Mouse (Mus musculus) cerebellum, postnatal 10 days (tissue): Measurements from ENCODE around the gene Pdlim5.

Experiments used
- DNase-seq, 2 experiments: peaks; one replicate each; pipeline ENCODE4 v3.0.0; 2021; ENCODE audit warnings: mixed read lengths in 2 of 2

The Pdlim5 gene

GRCm38 (mm10) chr3:142394000-142394411, 1.5 kb downstream of the Pdlim5 start:
- DNase-seq: peak; percentile 11 to 17

- no peak for DNase-seq
Observed at GRCm38 (mm10) chr3:142391531-142391930, 4.0 kb downstream of the Pdlim5 start.

GRCm38 (mm10) chr3:142390288-142390687, 5.2 kb downstream of the Pdlim5 start:
- peak in 1 of 2 experiments; percentile 7 for DNase-seq

- no peak for DNase-seq
Observed at GRCm38 (mm10) chr3:142388189-142388588, 7.3 kb downstream of the Pdlim5 start.

DNA sequence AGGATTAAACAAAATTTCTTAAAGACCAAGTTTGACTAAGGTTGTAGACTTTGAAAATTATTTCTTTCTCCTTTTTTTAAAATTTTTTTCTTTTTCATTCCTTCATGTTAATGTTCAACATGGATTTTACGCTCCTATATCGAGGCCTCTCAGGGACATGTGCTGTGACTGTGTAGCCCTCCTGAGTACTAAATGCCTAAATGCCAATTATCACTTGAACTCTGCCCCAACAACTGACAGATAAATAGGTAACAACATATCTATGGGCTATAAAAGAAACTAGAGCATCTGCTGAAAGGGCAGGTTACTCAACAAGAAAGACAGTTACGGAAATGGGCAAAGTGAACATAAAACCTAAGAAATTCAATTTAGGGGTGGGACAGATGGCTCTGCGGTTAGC, 9.0 kb downstream of the Pdlim5 start:
- DNase-seq: no peak

DNA sequence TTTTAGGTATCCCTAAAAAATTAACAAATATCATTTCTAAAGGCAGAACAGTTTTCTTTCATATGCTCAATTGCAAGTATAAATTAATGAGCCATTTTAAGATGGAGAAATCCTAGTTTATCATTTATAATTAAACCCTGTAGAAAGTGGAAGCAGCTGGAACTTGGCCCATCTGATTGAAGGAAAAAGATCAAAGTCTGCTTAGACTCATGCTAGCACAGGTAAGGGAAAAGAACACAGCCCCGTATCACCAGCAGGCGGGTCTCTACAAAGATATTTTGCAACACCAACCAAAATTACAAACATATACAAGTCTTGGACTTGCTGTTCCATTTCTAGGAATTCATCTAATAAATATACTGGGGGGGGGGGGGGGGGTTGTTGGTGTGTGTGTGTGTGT, 9.8 kb downstream of the Pdlim5 start:
- DNase-seq: no peak

GRCm38 (mm10) chr3:142376638-142377037, 18.9 kb downstream of the Pdlim5 start:
- DNase-seq: no peak

DNA sequence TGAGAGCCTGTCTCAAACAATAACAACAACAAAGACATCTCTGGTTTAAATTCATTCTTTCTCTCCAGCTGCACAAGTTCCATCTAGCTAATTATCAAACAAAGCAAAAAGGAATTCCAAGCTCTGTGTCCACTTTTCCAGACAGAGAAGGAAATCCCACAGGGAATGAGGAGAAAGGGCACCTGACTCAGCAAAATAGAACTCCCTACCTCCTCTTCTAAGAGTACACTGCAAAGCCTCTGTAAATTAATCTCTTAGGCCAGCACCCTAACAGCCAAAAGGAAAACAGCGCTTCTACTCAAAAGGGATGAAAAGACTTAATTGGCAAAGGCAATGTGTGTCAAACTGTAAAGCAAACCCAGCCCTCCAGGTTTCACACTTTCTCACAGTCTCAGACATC, 20.4 kb downstream of the Pdlim5 start:
- no peak for DNase-seq

DNA sequence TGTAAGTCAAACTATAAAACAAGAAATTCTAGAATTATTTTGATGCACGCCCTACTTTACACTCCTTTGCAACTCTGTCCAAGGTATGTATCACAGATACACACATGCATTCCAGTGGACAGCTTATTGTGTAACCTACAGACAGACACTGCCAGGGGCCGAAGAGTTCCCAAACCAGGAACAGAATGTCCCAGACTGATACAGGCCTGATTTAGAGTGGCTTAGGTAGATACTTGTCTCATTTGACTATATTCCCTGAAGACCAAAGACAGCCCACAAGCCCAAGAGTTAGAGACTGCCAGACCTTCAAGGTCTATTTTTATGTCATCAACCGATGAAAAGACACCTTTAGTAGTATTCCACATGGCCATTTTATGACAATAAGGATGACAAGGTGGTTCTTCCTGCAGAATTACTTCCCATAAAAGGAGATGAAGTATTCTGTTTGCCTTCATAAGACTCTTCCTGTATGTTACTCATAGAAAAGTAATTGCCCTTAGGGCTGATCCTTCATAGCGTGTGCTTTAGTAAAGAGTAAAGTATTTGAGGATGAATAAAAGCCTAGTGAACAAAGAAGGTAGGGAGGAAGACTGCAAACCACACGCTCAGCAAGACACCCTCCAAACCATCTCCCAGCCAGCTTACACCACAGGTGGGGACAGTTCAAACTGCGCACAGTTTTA, 22.9 kb downstream of the Pdlim5 start:
- DNase-seq: no peak

DNA sequence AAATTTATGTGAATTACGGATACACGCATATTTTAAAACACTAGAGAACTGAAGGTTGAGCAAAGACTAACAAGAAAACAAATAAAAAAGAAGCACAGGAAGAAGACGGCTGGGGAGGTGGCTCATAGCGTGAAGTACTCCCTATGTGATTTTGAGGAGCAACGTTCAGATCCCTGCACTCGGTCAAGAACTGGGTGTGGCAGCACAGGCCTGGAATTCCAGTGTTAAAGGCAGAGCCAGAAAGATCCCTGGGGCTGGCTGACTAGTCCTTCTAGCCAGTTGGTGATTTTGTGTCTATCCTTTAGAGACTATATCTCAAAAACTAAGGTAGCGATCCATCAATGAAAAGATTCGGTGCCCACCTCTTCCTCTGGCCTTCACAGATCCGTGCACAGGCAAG, 27.1 kb downstream of the Pdlim5 start:
- DNase-seq: no peak

DNA sequence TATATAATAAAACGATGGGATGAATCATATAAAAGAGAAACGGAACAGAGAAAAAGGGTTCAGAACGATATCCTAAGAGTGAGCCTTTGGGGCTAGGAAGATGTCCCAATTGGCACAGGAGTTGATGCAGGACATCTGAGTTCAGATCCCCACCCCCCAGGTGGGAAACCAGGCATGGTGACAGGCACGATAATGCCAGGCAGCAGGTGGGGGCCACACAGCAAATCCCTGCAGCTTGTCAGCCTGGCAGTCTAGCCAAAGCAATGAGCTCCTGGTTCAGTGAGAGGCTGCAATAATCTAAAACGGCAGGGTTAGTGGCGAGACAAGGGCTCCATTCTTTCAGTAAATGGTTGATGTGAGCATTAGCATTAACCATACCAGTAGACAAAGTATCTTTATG, 33.4 kb downstream of the Pdlim5 start:
- DNase-seq: peak; percentile 24 to 49

DNA sequence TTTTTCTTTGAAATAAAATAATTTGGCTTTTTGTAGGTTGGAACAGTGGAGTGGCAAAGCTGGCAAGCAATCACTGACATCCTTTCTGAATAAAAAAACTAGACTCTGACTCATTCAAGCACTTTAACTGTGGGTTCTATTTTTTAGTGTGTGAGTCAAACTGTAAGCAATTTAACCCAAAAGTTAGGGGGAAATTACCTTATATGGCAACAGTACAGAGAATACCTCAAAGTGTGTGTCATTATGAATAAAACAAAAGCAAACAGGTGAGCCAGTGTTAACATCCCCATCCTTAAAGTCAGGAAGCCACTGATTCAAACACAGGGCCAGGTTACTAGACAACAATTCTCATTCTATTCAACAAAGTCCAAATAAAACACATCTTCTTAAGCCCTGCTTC, 36.5 kb downstream of the Pdlim5 start:
- DNase-seq: no peak

- DNase-seq: no peak
Observed at GRCm38 (mm10) chr3:142356661-142357060, 38.8 kb downstream of the Pdlim5 start.

DNA sequence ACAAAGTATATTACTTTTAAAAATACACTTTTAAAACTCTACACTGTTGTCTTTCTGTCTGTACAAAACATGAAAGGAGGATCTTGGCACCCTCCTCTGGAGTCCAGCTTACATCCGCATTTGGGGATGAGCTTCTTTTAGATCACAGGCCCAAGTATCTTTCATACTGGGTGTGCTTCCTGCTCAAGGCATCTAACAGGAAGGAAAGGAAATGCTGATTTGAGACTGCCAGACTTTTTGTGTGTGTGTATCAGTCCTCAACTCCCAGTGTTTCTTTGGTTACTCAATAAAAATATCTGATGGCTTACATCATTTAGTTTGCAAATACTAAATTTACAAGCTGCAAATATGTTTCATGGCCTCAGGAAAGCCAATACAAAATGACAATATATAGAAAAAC, 42.3 kb downstream of the Pdlim5 start:
- DNase-seq: no peak

DNA sequence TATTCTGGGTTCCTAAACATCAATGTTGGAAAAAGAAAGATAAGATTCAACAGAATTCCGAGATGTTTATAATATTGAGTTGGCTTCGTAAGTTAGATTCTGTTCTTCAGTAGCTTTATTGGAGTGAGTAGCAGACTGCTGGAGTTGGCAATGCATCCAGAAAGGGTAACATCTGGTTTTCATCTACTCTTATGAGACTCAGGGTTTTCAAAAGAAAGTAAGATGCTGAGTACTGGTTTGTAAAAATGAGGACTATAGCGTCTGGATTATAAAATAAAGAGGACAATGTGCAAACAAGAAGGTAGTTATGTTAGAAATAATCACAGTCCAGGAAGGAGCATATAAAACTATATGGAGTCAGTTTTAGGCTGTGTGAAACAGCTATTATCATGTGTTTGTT, 45.0 kb downstream of the Pdlim5 start:
- no peak for DNase-seq

- no peak for DNase-seq
Observed at GRCm38 (mm10) chr3:142348816-142349631, 46.5 kb downstream of the Pdlim5 start.

DNA sequence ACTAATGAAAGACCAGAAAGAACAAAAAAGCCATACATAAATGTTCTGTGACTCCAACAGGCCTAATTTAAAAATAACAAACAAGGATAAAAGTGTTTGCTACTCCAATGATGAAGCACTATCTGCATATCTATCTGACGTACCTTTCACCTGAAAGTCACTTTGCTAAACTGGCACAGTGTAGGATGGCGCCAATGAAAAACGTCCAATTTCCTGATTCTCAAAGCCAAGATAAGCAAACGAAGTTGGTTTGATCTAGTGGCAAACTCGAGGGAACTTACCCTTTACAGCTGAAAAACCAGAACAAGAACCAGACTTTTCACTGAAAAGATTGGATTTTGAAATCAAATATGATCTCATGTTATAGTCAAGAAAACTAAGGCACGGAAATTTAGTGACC, 49.2 kb downstream of the Pdlim5 start:
- DNase-seq: no peak

DNA sequence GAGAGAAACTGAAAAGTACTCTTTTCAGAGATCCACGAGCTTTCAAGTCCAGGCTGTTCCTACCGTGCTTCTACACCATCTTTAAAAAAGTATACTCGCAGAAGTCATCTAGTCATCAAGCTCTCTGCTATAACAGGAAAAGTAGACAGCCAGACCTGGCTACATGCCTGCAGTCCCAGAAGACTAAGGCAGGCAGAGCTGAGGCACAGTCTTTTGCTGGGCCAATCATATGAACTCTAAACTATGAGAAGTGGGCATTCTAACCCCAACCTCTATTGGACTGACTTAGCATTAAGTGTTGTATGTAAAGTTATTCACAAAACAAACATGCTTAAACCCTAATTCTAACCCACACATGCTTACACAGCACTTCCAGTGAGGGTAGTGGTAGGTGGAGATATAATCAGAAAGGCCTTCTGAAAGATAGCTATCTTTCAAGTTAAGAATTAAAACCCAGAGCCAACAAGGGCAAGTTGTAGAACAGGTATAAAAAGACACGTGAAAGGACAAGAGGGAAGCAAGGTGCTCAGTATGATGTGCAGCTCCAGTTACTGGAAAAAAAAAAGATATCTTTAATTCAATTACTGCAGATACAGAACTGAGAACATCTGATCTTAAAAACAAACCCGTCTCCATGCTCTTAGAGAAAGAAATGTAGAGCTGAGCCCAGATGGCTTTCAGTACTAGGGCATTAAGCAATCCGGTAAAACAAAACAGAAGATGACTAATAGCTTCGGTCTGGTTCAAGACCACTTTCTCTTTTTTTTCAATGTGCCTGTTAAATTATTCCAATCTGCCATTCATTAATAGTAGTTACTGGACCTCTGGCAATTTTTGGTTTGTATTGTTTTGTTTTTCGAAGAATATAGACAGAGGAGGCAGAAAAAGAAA, 50.0 kb downstream of the Pdlim5 start:
- peak in 1 of 2 experiments; percentile 8 for DNase-seq

- no peak for DNase-seq
Observed at GRCm38 (mm10) chr3:142343786-142344185, 51.7 kb downstream of the Pdlim5 start.

GRCm38 (mm10) chr3:142340701-142341100, 54.8 kb downstream of the Pdlim5 start:
- DNase-seq: no peak

DNA sequence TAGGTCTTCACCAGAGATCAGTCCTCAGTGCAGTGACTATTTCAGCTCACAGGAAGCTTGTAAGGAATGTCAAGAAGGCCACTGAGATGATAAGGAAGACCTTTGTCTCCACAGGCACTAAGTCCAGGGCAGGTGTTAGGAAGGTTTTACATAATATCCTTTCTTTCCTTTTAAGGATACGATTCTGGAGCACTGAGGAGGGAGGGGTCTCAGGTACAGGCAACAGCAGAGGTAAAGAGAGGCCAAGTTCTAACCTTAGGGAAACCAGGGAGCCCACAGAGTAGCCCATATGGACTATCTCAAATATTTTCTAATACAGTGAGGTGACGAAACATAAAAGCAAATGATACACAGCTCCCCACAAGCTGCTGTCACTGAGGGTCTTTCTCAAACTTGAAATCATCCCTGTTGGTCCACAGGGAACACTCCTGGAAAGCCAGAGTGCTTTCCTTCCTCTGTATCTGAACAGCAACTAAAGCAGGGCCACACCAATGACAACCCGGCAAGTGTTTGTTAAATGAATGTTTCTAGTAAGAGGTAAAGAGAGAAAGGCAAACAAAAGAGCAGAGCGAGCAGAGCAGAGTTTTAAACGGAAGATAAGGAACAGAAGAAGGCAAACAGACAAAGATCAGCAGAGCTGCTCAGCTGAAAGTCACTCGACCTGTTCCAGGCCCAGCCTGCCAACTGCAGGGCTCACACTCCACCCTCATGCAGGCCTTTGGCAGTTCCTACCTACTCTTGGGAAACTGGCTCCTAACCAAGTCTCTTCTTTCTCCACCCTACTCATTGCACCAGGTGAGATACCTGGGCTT, 55.9 kb downstream of the Pdlim5 start:
- DNase-seq: peak; percentile 10 to 24

DNA sequence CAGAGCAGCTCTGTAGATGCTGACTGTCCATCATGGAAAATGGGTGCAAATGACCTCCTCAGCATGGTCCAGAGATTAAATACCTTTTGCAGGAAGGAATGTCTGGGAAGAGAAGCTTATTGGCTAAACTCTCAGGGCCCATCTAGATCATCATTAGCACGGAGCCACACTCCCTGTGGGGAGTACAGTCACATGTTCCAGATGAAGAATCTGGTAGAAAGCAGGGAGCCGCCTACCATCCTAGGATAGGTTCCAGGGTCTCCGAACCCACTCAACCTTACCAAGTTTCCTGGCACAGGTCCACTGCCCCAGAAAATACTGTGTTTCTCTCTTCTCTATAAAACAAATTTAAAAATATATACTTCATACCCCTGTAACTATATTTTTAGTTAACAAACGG, 57.4 kb downstream of the Pdlim5 start:
- peak in 1 of 2 experiments; percentile 4 for DNase-seq
